Mouse (Mus musculus) hindbrain, embryonic 11.5 days (tissue): ENCODE results near the gene Mok. TPM values are rescaled to one million over a fixed set of nuclear protein-coding genes. Genes with fewer than 3 reads are reported as not detected.

ENCODE experiments used
- ATAC-seq: fragments of 200-750 bp; cut with Nextera tagmentation; 2 replicates; pipeline ENCODE4 v1.8.0; 2017; ENCODE audit warnings: mild to moderate bottlenecking, moderate TSS enrichment, moderate library complexity; ENCODE audit not compliant: low FRiP score
- DNase-seq: peaks from one replicate; pipeline ENCODE4 v3.0.0-alpha.2; 2015; ENCODE audit warnings: low spot score
- H3K27ac ChIP-seq: fragments of 300-500 bp; sonication (generic); 2 replicates; pipeline ENCODE4 v1.5.1; 2014; ENCODE audit warnings: mild to moderate bottlenecking, low read depth, low read length
- H3K27me3 ChIP-seq: fragments of 300-500 bp; sonication (generic); 2 replicates; pipeline ENCODE4 v1.6.1; 2014; ENCODE audit warnings: mild to moderate bottlenecking, low read length, moderate library complexity, mixed read lengths; ENCODE audit not compliant: control insufficient read depth, insufficient read depth
- H3K36me3 ChIP-seq: fragments of 300-500 bp; sonication (generic); 2 replicates; pipeline ENCODE4 v1.6.1; 2014; ENCODE audit warnings: mild to moderate bottlenecking, low read length, moderate library complexity, mixed read lengths; ENCODE audit not compliant: control insufficient read depth, insufficient read depth
- H3K4me1 ChIP-seq: fragments of 300-500 bp; sonication (generic); replicated peaks from 2 replicates; pipeline ENCODE4 v1.6.1; 2014; ENCODE audit warnings: low read length, mixed read lengths; ENCODE audit not compliant: control insufficient read depth, insufficient read depth
- H3K4me2 ChIP-seq: fragments of 300-500 bp; sonication (generic); replicated peaks from 2 replicates; pipeline ENCODE4 v1.6.1; 2014; ENCODE audit warnings: mild to moderate bottlenecking, low read depth, low read length
- H3K4me3 ChIP-seq: fragments of 300-500 bp; sonication (generic); 2 replicates; pipeline ENCODE4 v1.5.1; 2014; ENCODE audit warnings: low read depth, low read length
- H3K9ac ChIP-seq: fragments of 300-500 bp; sonication (generic); 2 replicates; pipeline ENCODE4 v1.6.1; 2014; ENCODE audit warnings: low read depth, low read length
- H3K9me3 ChIP-seq: fragments of 300-500 bp; sonication (generic); 2 replicates; pipeline ENCODE4 v1.6.1; 2016; ENCODE audit warnings: low read length; ENCODE audit not compliant: control insufficient read depth
- WGBS: fragments of 180-500 bp; shearing (Covaris S2); extraction: QIAGEN DNeasy Blood & Tissue Kit; methylation state at CpG from one replicate; pipeline ENCODE4 v1.1.7; 2014; 5-methylcytosine and 5-hydroxymethylcytosine counted together
- polyA plus RNA-seq: library from polyadenylated mRNA; unstranded; fragments of >200 nt; fragmentation: Nextera tagmentation; extraction: Ambion mirVana; gene quantifications from 2 replicates; pipeline ENCODE4 v1.2.1, GENCODE M21; 2014

The Mok gene
- polyA plus RNA-seq, 1 experiment from 2014 or later: 14.4 TPM

- Histone ChIP-seq H3K9me3 (no peaks in the 10 kb centered on the region), H3K4me2 (no peak overlapping the region), H3K27me3 (no peaks in the 10 kb centered on the region), H3K4me3 (no peak overlapping the region), H3K36me3 (no peaks in the 10 kb centered on the region), H3K4me1 (no peaks in the 10 kb centered on the region), H3K9ac (no peak overlapping the region), H3K27ac (no peak overlapping the region)
- 78% methylated on average over 5 of the region's 5 CpGs for WGBS
- DNase-seq (no peak), ATAC-seq (no peak)
Observed at GRCm38 (mm10) chr12:110775628-110776426, 64.9 kb downstream of the Mok start.

DNA sequence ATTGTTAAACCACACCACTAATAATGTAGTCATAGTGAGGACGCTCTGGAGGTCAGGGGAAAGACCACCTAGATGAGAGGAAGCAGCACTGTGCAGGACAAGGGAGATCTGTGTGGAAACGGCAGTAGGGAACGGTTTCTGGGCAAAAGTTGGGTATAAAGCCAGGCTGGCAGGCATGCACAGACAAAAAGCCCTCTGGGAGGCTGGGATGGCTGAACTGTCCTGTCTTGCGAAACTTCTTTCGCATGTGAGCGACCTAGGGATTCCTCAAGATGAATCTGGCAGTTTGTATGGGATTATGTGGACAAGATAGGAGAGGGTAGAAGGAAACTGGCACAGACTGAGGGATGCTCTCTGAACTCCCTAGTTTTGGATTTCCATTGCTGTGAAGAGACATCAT is 68.8 kb downstream of the Mok start:
- no peaks in the 10 kb centered on the region for H3K36me3 ChIP-seq
- no peaks in the 10 kb centered on the region for H3K27me3 ChIP-seq
- H3K9ac ChIP-seq: no peak overlapping the region
- H3K4me1 ChIP-seq: no peaks in the 10 kb centered on the region
- no peak overlapping the region for H3K4me2 ChIP-seq
- H3K4me3 ChIP-seq: no peak overlapping the region
- no peaks in the 10 kb centered on the region for H3K9me3 ChIP-seq
- WGBS: 95% methylated on average over 6 of the region's 6 CpGs
- no peak overlapping the region for H3K27ac ChIP-seq
- ATAC-seq (no peak), DNase-seq (no peak)

DNA sequence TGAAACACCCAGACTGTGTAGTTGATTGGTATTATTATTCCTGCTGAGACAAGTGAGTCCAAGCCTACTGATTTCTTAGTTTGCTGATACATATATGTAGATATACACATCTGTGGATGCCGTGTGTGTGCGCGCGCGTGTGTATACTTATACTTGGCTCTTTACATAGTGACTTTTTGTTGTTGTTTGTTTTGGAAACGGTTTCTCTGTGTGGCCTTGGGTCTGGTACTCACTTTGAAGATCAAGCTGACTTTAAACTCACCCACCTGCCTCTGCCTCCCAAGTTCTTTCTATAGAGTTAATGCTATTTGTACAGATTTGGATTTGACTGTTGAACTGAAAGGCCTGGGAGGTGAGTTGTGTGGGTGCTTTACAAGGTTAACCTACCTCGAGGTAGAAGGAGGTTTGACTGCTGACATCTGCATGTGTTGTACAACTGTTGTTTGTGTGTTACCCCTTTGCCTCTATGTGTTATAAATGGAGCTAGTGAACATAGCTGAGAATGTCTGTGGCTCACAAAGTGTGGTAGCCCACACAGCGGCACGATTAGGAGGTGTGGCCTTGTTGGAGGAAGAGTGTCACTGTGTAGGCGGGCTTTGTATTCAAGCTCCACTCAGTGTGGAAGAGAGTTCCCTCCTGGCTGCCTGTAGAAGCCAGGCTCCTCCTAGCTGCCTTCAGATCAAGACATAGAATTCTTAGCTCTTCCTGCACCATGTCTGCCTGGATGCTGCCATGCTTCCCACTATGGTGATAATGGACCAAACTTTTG is 70.1 kb downstream of the Mok start:
- no peaks in the 10 kb centered on the region for H3K27me3 ChIP-seq
- H3K27ac ChIP-seq: no peak overlapping the region
- ATAC-seq: no peak
- 93% methylated on average over 10 of the region's 10 CpGs for WGBS
- no peaks in the 10 kb centered on the region for H3K36me3 ChIP-seq
- H3K4me2 ChIP-seq: no peak overlapping the region
- no peak overlapping the region for H3K4me3 ChIP-seq
- H3K9me3 ChIP-seq: no peaks in the 10 kb centered on the region
- no peaks in the 10 kb centered on the region for H3K4me1 ChIP-seq
- no peak for DNase-seq
- no peak overlapping the region for H3K9ac ChIP-seq

- H3K4me2 ChIP-seq: no peak overlapping the region
Observed at GRCm38 (mm10) chr12:110769660-110770297, 71.0 kb downstream of the Mok start.

GRCm38 (mm10) chr12:110768562-110768961 is 72.2 kb downstream of the Mok start:
- Histone ChIP-seq H3K27ac (no peak overlapping the region), H3K4me1 (no peaks in the 10 kb centered on the region), H3K27me3 (no peaks in the 10 kb centered on the region), H3K4me2 (no peak overlapping the region), H3K9me3 (no peaks in the 10 kb centered on the region), H3K4me3 (no peak overlapping the region), H3K36me3 (no peaks in the 10 kb centered on the region), H3K9ac (no peak overlapping the region)
- ATAC-seq (no peak), DNase-seq (no peak)

More at GRCm38 (mm10) chr12:110769660-110770297, 71.0 kb downstream of the Mok start:
- no peaks in the 10 kb centered on the region for H3K4me1 ChIP-seq
- no peak for ATAC-seq
- WGBS: 82% methylated on average over 6 of the region's 6 CpGs
- no peak overlapping the region for H3K4me3 ChIP-seq
- no peak for DNase-seq
- no peak overlapping the region for H3K27ac ChIP-seq
- no peaks in the 10 kb centered on the region for H3K27me3 ChIP-seq
- no peak overlapping the region for H3K9ac ChIP-seq
- no peaks in the 10 kb centered on the region for H3K36me3 ChIP-seq
- H3K9me3 ChIP-seq: no peaks in the 10 kb centered on the region

DNA sequence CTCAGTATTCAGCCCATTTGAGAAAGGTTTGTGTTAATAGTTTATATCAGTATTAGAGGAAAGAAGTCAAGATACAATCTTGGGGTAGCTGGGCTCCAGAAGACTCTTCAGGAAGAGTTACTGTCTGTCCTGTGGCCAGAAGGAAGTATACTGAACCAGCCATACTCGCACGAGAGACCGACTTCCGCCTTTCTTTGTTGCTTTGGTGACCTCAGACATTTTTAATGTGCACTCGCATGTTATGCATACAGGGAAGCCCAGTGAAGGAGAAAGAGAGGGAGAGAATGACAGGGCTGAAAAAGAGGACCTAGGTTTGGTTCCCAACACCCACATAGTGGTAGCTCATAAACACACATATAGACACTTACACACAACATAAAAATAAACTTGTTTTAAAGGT is 76.2 kb downstream of the Mok start:
- no peak overlapping the region for H3K9ac ChIP-seq
- no peak overlapping the region for H3K4me3 ChIP-seq
- 89% methylated on average over 5 of the region's 5 CpGs for WGBS
- no peak overlapping the region for H3K4me2 ChIP-seq
- H3K4me1 ChIP-seq: no peaks in the 10 kb centered on the region
- DNase-seq (no peak), ATAC-seq (no peak)
- H3K36me3 ChIP-seq: no peaks in the 10 kb centered on the region
- no peak overlapping the region for H3K27ac ChIP-seq
- H3K9me3 ChIP-seq: no peaks in the 10 kb centered on the region
- H3K27me3 ChIP-seq: no peaks in the 10 kb centered on the region

GRCm38 (mm10) chr12:110762321-110762720 is 78.4 kb downstream of the Mok start:
- DNase-seq (no peak), ATAC-seq (no peak)
- Histone ChIP-seq H3K36me3 (no peaks in the 10 kb centered on the region), H3K27me3 (no peaks in the 10 kb centered on the region), H3K27ac (no peak overlapping the region), H3K4me3 (no peak overlapping the region), H3K9me3 (no peaks in the 10 kb centered on the region), H3K4me2 (no peak overlapping the region), H3K4me1 (no peaks in the 10 kb centered on the region), H3K9ac (no peak overlapping the region)
- 91% methylated on average over 2 of the region's 2 CpGs for WGBS

GRCm38 (mm10) chr12:110758932-110759331 is 81.8 kb downstream of the Mok start:
- no peak overlapping the region for H3K4me2 ChIP-seq
- H3K36me3 ChIP-seq: no peaks in the 10 kb centered on the region
- H3K27me3 ChIP-seq: no peaks in the 10 kb centered on the region
- H3K4me3 ChIP-seq: no peak overlapping the region
- ATAC-seq (no peak), DNase-seq (no peak)
- no peak overlapping the region for H3K27ac ChIP-seq
- WGBS: 97% methylated on average over 7 of the region's 8 CpGs
- H3K9me3 ChIP-seq: no peaks in the 10 kb centered on the region
- H3K4me1 ChIP-seq: no peaks in the 10 kb centered on the region
- H3K9ac ChIP-seq: no peak overlapping the region
